Mouse (Mus musculus) liver, embryonic 14.5 days (tissue): ENCODE measurements at regions not wholly inside any gene's neighbourhood (a gene's known extent, or its start where the extent isn't known, plus 50 kb on each side); places are given as distances from the start of the nearest gene placed in this dataset.

Experiments
- ATAC-seq: fragments of 200-750 bp; cut with Nextera tagmentation; 2 replicates; pipeline ENCODE4 v1.8.0; 2017; ENCODE audit warnings: moderate number of reproducible peaks, mild to moderate bottlenecking, moderate library complexity; ENCODE audit not compliant: insufficient read depth
- DNase-seq, 3 experiments: peaks; one replicate each; pipeline ENCODE4 v3.0.0-alpha.2; 2012 to 2013; ENCODE audit warnings: low read depth in 3 of 3, low spot score in 3 of 3
- H3K27ac ChIP-seq: fragments of 300-500 bp; sonication (generic); 2 replicates; pipeline ENCODE4 v1.5.1; 2014; ENCODE audit warnings: moderate library complexity, mild to moderate bottlenecking, control low read depth, inconsistent platforms
- H3K27me3 ChIP-seq: fragments of 300-500 bp; sonication (generic); 2 replicates; pipeline ENCODE4 v1.6.1; 2014; ENCODE audit warnings: mild to moderate bottlenecking, low read length, moderate library complexity; ENCODE audit not compliant: control insufficient read depth, insufficient read depth
- H3K36me3 ChIP-seq: fragments of 300-500 bp; sonication (generic); replicated peaks from 2 replicates; pipeline ENCODE4 v1.6.1; 2014; ENCODE audit warnings: low read depth; ENCODE audit not compliant: control insufficient read depth, insufficient read depth
- H3K4me1 ChIP-seq, 2 experiments: fragments of 200-500 bp in 1 of 2; fragments of 300-500 bp in 1 of 2; sonication (generic) in 1 of 2; replicated peaks; 2 replicates each; pipeline ENCODE4 v1.6.1; 2012 to 2014; ENCODE audit warnings: antibody characterized with exemption in 1 of 2, inconsistent platforms in 1 of 2, low read length in 1 of 2; ENCODE audit not compliant: control insufficient read depth in 2 of 2, insufficient read depth in 2 of 2
- H3K4me2 ChIP-seq: fragments of 300-500 bp; sonication (generic); 2 replicates; pipeline ENCODE4 v1.6.1; 2014; ENCODE audit warnings: low read depth, mild to moderate bottlenecking, control low read depth, moderate library complexity
- H3K4me3 ChIP-seq, 2 experiments: fragments of 200-500 bp in 1 of 2; fragments of 300-500 bp in 1 of 2; sonication (generic) in 1 of 2; 2 replicates each; pipeline ENCODE4 v1.5.1; 2012 to 2014; ENCODE audit warnings: low read depth in 2 of 2, low read length in 2 of 2, mild to moderate bottlenecking in 2 of 2, control low read depth in 1 of 2, inconsistent platforms in 1 of 2, moderate library complexity in 1 of 2; ENCODE audit not compliant: insufficient read depth in 1 of 2
- H3K9ac ChIP-seq: fragments of 300-500 bp; sonication (generic); replicated peaks from 2 replicates; pipeline ENCODE4 v1.6.1; 2014; ENCODE audit warnings: mild to moderate bottlenecking, control low read depth, moderate library complexity
- H3K9me3 ChIP-seq: fragments of 300-500 bp; sonication (generic); 2 replicates; pipeline ENCODE4 v1.6.1; 2016; ENCODE audit warnings: low read length, mixed read lengths; ENCODE audit not compliant: control insufficient read depth
- CTCF ChIP-seq: IDR thresholded peaks from 2 replicates; pipeline ENCODE4 v1.5.1; 2016; ENCODE audit warnings: antibody characterized with exemption, low read depth, control low read depth
- EP300 ChIP-seq: IDR thresholded peaks from 2 replicates; pipeline ENCODE4 v1.6.1; 2016; ENCODE audit warnings: antibody characterized with exemption, low read depth
- WGBS: fragments of 180-500 bp; shearing (Covaris S2); extraction: QIAGEN DNeasy Blood & Tissue Kit; methylation state at CpG from one replicate; pipeline ENCODE4 v1.1.7; 2014; ENCODE audit not compliant: insufficient replicate concordance; 5-methylcytosine and 5-hydroxymethylcytosine counted together

GRCm38 (mm10) chr13:107607294-107607693 lies 437.0 kb upstream of the Smim15 start:
- no peak overlapping the region for H3K9ac ChIP-seq
- no peaks in the 10 kb centered on the region for H3K9me3 ChIP-seq
- DNase-seq (peak in 1 of 3 experiments; percentile 19), ATAC-seq (no peak)
- no peak overlapping the region for H3K4me3 ChIP-seq
- no peak overlapping the region for H3K27ac ChIP-seq
- H3K36me3 ChIP-seq, result no peaks in the 10 kb centered on the region
- no peaks in the 10 kb centered on the region for H3K4me1 ChIP-seq
- H3K27me3 ChIP-seq, result no peaks in the 10 kb centered on the region
- 34% methylated on average over 4 of the region's 4 CpGs for WGBS
- H3K4me2 ChIP-seq, result no peak overlapping the region
- no peak for TF ChIP-seq CTCF
- TF ChIP-seq EP300, result 0 out of 2 replicates have a peak, but pooled peaks have one; percentile 6

DNA sequence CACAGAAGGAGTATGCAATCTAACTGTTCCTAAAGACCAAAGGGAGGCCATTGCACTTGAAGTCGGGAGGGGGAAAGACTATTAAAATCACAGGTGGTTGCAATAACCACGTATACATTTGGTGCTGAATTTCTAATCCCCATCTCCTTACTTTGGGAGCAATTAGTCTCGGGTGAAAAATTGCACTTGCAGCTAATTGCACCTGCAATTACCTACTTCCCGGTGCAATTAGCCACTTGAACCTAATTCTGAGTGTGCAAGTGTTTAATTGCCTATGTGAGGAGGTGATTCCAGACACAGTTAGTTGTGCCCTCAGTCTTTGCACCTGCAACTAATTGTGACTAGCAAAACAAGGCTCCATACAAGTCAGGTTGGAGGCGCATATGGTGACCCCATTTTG lies 442.1 kb upstream of the Smim15 start:
- whole genome bisulfite sequencing, result 56% methylated on average over 5 of the region's 5 CpGs
- peaks cover 0 to 10% of the 10 kb centered on the region in 2 experiments; a peak in 2 of 4 replicates for H3K4me1 ChIP-seq
- TF ChIP-seq CTCF, result no peak
- TF ChIP-seq EP300, result no peak
- no peaks in the 10 kb centered on the region for H3K27me3 ChIP-seq
- no peaks in the 10 kb centered on the region for H3K36me3 ChIP-seq
- no peak overlapping the region for H3K4me2 ChIP-seq
- H3K9me3 ChIP-seq, result no peaks in the 10 kb centered on the region
- H3K9ac ChIP-seq, result no peak overlapping the region
- no peak for ATAC-seq
- H3K4me3 ChIP-seq, result no peak overlapping the region
- no peak for DNase-seq
- H3K27ac ChIP-seq, result no peak overlapping the region

DNA sequence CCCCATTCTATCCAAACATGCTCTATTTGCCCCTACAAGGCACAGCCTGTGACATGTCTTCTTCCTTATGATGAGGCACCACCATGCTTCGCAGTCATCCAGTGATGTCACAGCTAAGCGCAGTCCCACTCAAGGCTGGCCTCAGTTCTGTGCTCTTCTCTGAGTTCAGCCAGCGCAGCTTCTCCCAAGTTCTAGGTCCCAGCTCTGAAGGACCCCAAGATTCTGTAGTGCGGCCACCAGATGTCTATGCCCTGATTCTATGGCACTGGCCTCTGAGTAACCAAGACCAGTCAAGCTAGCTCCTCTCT lies 443.2 kb upstream of the Smim15 start:
- H3K9me3 ChIP-seq, result no peaks in the 10 kb centered on the region
- 66% methylated on average over 4 of the region's 4 CpGs for WGBS
- no peaks in the 10 kb centered on the region for H3K27me3 ChIP-seq
- no peak overlapping the region for H3K9ac ChIP-seq
- no peaks in the 10 kb centered on the region for H3K36me3 ChIP-seq
- TF ChIP-seq CTCF (no peak), EP300 (no peak)
- no peak for ATAC-seq
- H3K4me2 ChIP-seq, result no peak overlapping the region
- DNase-seq, result no peak
- H3K27ac ChIP-seq, result no peak overlapping the region
- peaks cover 0 to 11% of the 10 kb centered on the region in 2 experiments; a peak in 2 of 4 replicates for H3K4me1 ChIP-seq
- no peak overlapping the region for H3K4me3 ChIP-seq

- H3K4me1 ChIP-seq, result peaks cover 0 to 12% of the 10 kb centered on the region in 2 experiments; a peak in 2 of 4 replicates
- H3K4me2 ChIP-seq, result peak overlapping the region; percentile 8; the same call in 1 of the 2 replicates
- H3K9me3 ChIP-seq, result no peaks in the 10 kb centered on the region
- H3K36me3 ChIP-seq, result no peaks in the 10 kb centered on the region
- DNase-seq, result no peak
- H3K27ac ChIP-seq, result no peak overlapping the region
- peak; percentile 66 for ATAC-seq
- no peak overlapping the region for H3K9ac ChIP-seq
- TF ChIP-seq EP300, result no peak
- no peak for TF ChIP-seq CTCF
- WGBS, result 34% methylated on average over 22 of the region's 22 CpGs
- H3K27me3 ChIP-seq, result no peaks in the 10 kb centered on the region
- no peak overlapping the region for H3K4me3 ChIP-seq
These were observed 443.7 kb upstream of the Smim15 start for GRCm38 (mm10) chr13:107600331-107601131.

GRCm38 (mm10) chr13:107599094-107599644 lies 445.1 kb upstream of the Smim15 start:
- no peak for ATAC-seq
- peaks cover 0 to 12% of the 10 kb centered on the region in 2 experiments; a peak in 2 of 4 replicates for H3K4me1 ChIP-seq
- no peaks in the 10 kb centered on the region for H3K9me3 ChIP-seq
- no peak for DNase-seq
- H3K36me3 ChIP-seq, result no peaks in the 10 kb centered on the region
- H3K27me3 ChIP-seq, result no peaks in the 10 kb centered on the region
- no peak overlapping the region for H3K4me3 ChIP-seq
- 20% methylated on average over 4 of the region's 4 CpGs for WGBS
- no peak overlapping the region for H3K27ac ChIP-seq
- H3K9ac ChIP-seq, result no peak overlapping the region
- no peak overlapping the region for H3K4me2 ChIP-seq
- TF ChIP-seq CTCF (no peak), EP300 (no peak)
